Mouse (Mus musculus) forebrain, postnatal 0 days (tissue): ENCODE data around the gene Cerkl. TPM values are rescaled to one million over a fixed set of nuclear protein-coding genes. Genes with fewer than 3 reads are reported as not detected.
A peak's percentile ranks its signal among the peaks of the same experiment; 100 is the strongest.

Experiments used
- ATAC-seq: fragments of 200-750 bp; cut with Nextera tagmentation; 2 replicates; pipeline ENCODE4 v1.8.0; 2017; ENCODE audit warnings: mild to moderate bottlenecking, moderate library complexity
- DNase-seq: peaks from one replicate; pipeline ENCODE4 v3.0.0-alpha.2; 2015
- H3K27ac ChIP-seq: fragments of 300-500 bp; sonication (generic); 2 replicates; pipeline ENCODE4 v1.5.1; 2014; ENCODE audit warnings: low read depth, mild to moderate bottlenecking, antibody characterized with exemption, low read length, moderate library complexity, mixed read lengths
- H3K27me3 ChIP-seq: fragments of 300-500 bp; sonication (generic); 2 replicates; pipeline ENCODE4 v1.6.1; 2014; ENCODE audit warnings: mild to moderate bottlenecking, low read length, mixed read lengths; ENCODE audit not compliant: insufficient read depth
- H3K36me3 ChIP-seq: fragments of 300-500 bp; sonication (generic); 2 replicates; pipeline ENCODE4 v1.6.1; 2014; ENCODE audit warnings: mild to moderate bottlenecking, moderate library complexity; ENCODE audit not compliant: insufficient read depth
- H3K4me1 ChIP-seq: fragments of 300-500 bp; sonication (generic); 2 replicates; pipeline ENCODE4 v1.6.1; 2014; ENCODE audit warnings: antibody characterized with exemption; ENCODE audit not compliant: insufficient read depth
- H3K4me2 ChIP-seq: fragments of 300-500 bp; sonication (generic); 2 replicates; pipeline ENCODE4 v1.6.1; 2014; ENCODE audit warnings: low read depth, mild to moderate bottlenecking, moderate library complexity
- H3K4me3 ChIP-seq: fragments of 300-500 bp; sonication (generic); 2 replicates; pipeline ENCODE4 v1.5.1; 2014; ENCODE audit warnings: low read depth, low read length, mixed read lengths
- H3K9ac ChIP-seq: fragments of 300-500 bp; sonication (generic); 2 replicates; pipeline ENCODE4 v1.6.1; 2014; ENCODE audit warnings: mild to moderate bottlenecking
- H3K9me3 ChIP-seq: fragments of 300-500 bp; sonication (generic); 2 replicates; pipeline ENCODE4 v1.6.1; 2016; ENCODE audit warnings: low read length
- CTCF ChIP-seq: sonication (generic); IDR thresholded peaks from 2 replicates; pipeline ENCODE4 v1.5.1; 2016; ENCODE audit warnings: antibody characterized with exemption, control low read depth, low read depth
- whole genome bisulfite sequencing: fragments of 180-500 bp; shearing (Covaris S2); extraction: QIAGEN DNeasy Blood & Tissue Kit; methylation state at CpG from one replicate; pipeline ENCODE4 v1.1.7; 2014; 5-methylcytosine and 5-hydroxymethylcytosine counted together
- polyA plus RNA-seq: library from polyadenylated mRNA; unstranded; fragments of >200 nt; fragmentation: Nextera tagmentation; extraction: Ambion mirVana; gene quantifications from 2 replicates; pipeline ENCODE4 v1.2.1, GENCODE M21; 2015
- total RNA-seq: library from RNA; depleted of rRNA; stranded (reverse); fragments of >200 nt; gene quantifications from 2 replicates; pipeline ENCODE4 v1.2.3, GENCODE M21; 2014

Gene Cerkl
- total and polyA plus RNA-seq, 2 experiments from 2014 or later: 0.52 to 1.2 TPM

DNA sequence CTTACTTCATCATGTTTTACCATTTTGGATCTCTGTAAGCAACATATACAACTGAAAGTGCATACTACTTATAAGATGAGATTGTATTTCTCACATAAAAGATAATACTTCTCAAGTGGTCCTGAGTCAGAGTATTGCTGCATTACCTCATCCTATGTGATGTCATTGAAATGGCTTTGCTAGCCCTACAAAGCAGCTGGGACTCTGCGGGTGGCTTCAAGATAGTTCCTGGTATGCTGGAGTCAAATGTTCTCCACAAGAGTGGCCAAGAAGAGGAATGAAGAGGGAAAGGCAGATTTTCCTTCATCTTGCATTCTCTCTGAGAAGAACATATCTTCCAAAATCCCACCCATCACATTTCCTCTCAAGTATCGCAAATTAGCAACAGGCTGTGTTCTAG lies 13.2 kb downstream of the Cerkl start:
- ATAC-seq (no peak), DNase-seq (no peak)
- Histone ChIP-seq H3K27ac (no peak overlapping the region), H3K4me2 (no peak overlapping the region), H3K27me3 (no peaks in the 10 kb centered on the region), H3K4me3 (no peak overlapping the region), H3K9me3 (no peaks in the 10 kb centered on the region), H3K36me3 (no peaks in the 10 kb centered on the region), H3K4me1 (no peaks in the 10 kb centered on the region), H3K9ac (no peak overlapping the region)
- WGBS: 89% methylated on average over 2 of the region's 2 CpGs
- no peak for TF ChIP-seq CTCF

DNA sequence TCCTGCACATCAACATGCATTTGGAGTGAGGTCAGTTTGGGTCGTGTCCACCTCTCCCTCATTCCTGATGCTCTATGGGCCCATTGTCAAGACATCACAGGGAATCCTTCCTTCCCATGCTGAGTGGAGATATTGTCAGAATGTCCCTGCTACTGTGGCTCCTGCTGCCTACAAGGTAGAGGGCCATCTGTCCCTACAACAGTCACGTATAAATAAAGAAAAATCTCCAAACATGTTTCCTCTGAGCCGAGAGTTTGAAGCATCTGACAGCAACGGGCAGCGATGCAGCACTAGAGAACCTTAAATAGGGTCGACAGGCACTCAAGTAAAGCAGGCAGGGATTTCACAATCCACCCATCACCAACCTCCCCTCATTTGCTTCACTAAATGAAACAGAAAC lies 13.7 kb downstream of the Cerkl start:
- H3K4me1 ChIP-seq: no peaks in the 10 kb centered on the region
- H3K9ac ChIP-seq: no peak overlapping the region
- no peak overlapping the region for H3K27ac ChIP-seq
- WGBS: 67% methylated on average over 6 of the region's 6 CpGs
- H3K4me3 ChIP-seq: no peak overlapping the region
- no peak for TF ChIP-seq CTCF
- DNase-seq: no peak
- H3K4me2 ChIP-seq: no peak overlapping the region
- no peaks in the 10 kb centered on the region for H3K27me3 ChIP-seq
- ATAC-seq: no peak
- no peaks in the 10 kb centered on the region for H3K9me3 ChIP-seq
- H3K36me3 ChIP-seq: no peaks in the 10 kb centered on the region

DNA sequence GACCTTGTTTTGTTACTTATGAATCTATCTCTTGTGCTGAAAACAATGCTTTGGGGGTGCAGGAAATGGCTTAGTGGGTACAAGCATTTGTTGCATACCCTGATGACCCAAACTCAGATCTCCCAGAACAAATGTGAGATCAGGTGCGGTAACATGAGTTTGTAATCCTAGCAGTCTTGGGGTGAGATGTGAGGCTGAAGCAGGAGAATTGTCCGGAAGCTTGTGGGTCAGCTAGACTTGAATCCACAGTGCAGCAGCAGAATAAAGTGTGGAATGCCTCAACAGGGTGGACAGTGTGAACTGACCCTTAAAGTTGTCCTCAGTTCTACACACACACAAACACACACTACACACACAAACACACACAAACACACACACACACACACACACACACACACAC lies 14.4 kb downstream of the Cerkl start:
- WGBS: 94% methylated on average over 2 of the region's 2 CpGs
- no peak for DNase-seq

DNA sequence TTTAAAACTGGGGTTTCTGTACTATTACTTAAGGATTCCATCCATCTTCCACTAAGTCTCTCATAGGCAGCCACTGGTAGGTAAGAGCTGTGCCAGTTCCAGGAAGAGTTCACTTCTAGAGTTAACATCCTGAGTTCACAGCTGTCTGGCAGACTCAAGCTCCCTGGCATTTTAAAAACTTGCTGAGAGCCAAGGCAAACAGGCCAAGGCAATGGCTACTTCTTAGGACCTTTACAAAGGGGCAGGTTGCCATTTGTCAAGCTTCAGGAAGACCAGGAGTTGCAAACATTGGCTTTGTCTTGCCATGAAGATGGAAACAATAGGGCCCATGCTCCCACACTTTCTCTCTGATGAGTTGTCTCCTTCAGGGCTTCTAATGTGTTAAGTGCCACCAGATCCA lies 26.5 kb downstream of the Cerkl start:
- peaks cover 10% of the 10 kb centered on the region for H3K27me3 ChIP-seq
- H3K4me1 ChIP-seq: 0 out of 2 replicates have a peak, but pooled peaks cover 7% of the 10 kb centered on the region
- no peak overlapping the region for H3K27ac ChIP-seq
- no peaks in the 10 kb centered on the region for H3K9me3 ChIP-seq
- ATAC-seq (no peak), DNase-seq (no peak)
- no peak for TF ChIP-seq CTCF
- H3K36me3 ChIP-seq: no peaks in the 10 kb centered on the region
- no peak overlapping the region for H3K4me2 ChIP-seq
- no peak overlapping the region for H3K4me3 ChIP-seq
- H3K9ac ChIP-seq: no peak overlapping the region

More for the DNA sequence above, 14.4 kb downstream of the Cerkl start:
- Histone ChIP-seq H3K27me3 (no peaks in the 10 kb centered on the region), H3K4me3 (no peak overlapping the region), H3K36me3 (no peaks in the 10 kb centered on the region), H3K4me1 (no peaks in the 10 kb centered on the region), H3K4me2 (no peak overlapping the region), H3K27ac (no peak overlapping the region), H3K9ac (no peak overlapping the region), H3K9me3 (no peaks in the 10 kb centered on the region)
- ATAC-seq: no peak
- TF ChIP-seq CTCF: no peak

DNA sequence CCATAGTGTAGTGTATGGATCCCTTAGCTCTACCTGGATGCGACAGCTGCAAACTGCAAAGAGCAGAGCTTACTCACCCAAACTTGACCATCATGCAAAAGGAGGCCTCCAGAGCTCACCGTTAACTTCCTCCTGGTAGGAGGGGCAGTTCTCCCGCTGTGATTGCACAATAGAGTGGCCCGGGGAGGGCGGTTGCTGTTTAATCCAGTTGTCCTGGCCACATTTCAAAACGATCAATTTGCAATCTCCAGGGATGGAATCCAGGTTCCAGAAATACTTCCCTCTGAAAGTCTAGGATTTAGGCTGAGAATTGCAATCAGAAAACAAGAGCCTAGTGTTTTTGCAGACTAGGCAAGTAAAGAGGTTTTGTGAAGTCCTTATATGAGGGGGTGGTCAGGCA lies 26.9 kb downstream of the Cerkl start:
- no peak for DNase-seq

DNA sequence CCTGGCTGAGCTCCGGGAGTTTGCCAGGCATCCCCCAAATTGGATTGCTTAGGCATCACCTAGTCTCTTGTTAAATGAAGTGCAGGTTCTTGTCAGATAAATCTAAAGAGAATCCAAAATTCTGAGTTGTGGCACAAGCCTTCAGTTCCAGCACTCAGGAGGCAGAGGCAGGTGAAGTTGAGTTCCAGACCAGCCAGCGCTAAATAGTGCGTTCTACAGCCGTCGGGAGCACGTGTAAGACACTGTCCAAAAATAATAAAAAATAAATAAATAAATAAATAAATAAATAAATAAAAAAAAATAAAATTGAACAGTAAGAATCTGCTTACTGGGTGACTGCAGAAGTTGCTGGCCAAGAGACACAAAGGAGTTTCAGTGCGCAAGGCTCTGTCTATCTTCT lies 27.5 kb downstream of the Cerkl start:
- 16% methylated on average over 7 of the region's 7 CpGs for WGBS
- DNase-seq (no peak), ATAC-seq (no peak)
- peak overlapping the region; percentile 34 for H3K4me3 ChIP-seq
- no peak overlapping the region for H3K27ac ChIP-seq
- no peaks in the 10 kb centered on the region for H3K36me3 ChIP-seq
- peaks cover 10% of the 10 kb centered on the region for H3K27me3 ChIP-seq
- TF ChIP-seq CTCF: no peak
- H3K9me3 ChIP-seq: no peaks in the 10 kb centered on the region
- H3K4me2 ChIP-seq: peak overlapping the region; percentile 65
- peak overlapping the region; percentile 31; the same call in 1 of the 2 replicates for H3K9ac ChIP-seq
- H3K4me1 ChIP-seq: 0 out of 2 replicates have a peak, but pooled peaks cover 7% of the 10 kb centered on the region

More for the DNA sequence above, 26.9 kb downstream of the Cerkl start:
- Histone ChIP-seq H3K27me3 (peaks cover 10% of the 10 kb centered on the region), H3K36me3 (no peaks in the 10 kb centered on the region), H3K4me3 (no peak overlapping the region), H3K9ac (no peak overlapping the region), H3K9me3 (no peaks in the 10 kb centered on the region), H3K4me1 (0 out of 2 replicates have a peak, but pooled peaks cover 7% of the 10 kb centered on the region), H3K4me2 (no peak overlapping the region), H3K27ac (no peak overlapping the region)
- 10% methylated on average over 6 of the region's 6 CpGs for WGBS
- no peak for TF ChIP-seq CTCF
- no peak for ATAC-seq

DNA sequence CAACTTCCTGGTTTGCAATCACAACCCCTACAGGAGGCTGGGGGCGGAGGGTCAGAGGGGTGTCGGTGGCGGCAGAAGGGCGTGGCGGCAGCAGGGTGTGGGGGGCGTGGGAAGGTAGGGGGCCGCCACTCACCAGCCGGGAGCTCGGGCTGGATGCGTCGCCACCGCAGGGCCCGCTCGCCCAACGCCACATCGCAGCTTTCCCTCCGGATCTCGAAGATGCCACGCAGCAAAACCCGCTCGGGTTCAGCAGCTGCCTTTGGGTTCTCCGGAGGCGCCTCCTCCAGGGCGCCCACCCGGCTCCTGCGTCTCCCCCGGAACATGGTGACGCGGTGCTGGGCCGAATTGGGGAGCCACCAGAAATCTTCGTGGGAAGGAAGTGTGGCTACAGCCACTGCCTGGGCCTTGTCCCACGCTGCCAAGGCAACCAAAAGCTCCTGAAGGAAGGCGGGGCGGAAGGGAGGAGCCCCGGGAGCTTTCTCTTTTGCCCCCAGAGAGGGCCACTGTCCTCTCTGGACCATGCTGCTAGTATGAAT lies 27.9 kb downstream of the Cerkl start:
- ATAC-seq: peak; percentile 50; the same call in 1 of the 2 replicates
- WGBS: 4% methylated on average over 35 of the region's 35 CpGs
- TF ChIP-seq CTCF: no peak

More for the DNA sequence above, 27.9 kb downstream of the Cerkl start:
- DNase-seq: peak; percentile 29
- Histone ChIP-seq H3K4me2 (peak overlapping the region; percentile 65), H3K36me3 (no peaks in the 10 kb centered on the region), H3K27ac (no peak overlapping the region), H3K4me1 (0 out of 2 replicates have a peak, but pooled peaks cover 7% of the 10 kb centered on the region), H3K4me3 (peak overlapping the region; percentile 34), H3K9ac (peak overlapping the region; percentile 31), H3K27me3 (peaks cover 10% of the 10 kb centered on the region), H3K9me3 (no peaks in the 10 kb centered on the region)
